Mouse (Mus musculus): ENCODE measurements around the gene Mdfi. TPM values are rescaled to one million over a fixed set of nuclear protein-coding genes. Genes with fewer than 3 reads are reported as not detected.

Gene Mdfi
- polyA plus RNA-seq, 1 experiment from 2014 or later: 13.9 TPM

GRCm38 (mm10) chr17:47782486-47782885 is 52.0 kb downstream of the Mdfi start:
- Histone ChIP-seq H3K9me3 (ENCODE audit: low read length) (no peaks in the 10 kb centered on the region), H3K9ac (replicated peaks; ENCODE audit: low read length) (no peak overlapping the region), H3K27me3 (ENCODE audit: insufficient read depth, low read length) (peaks cover 4% of the 10 kb centered on the region; the same call in 1 of the 2 replicates), H3K27ac (ENCODE audit: low read length) (no peak overlapping the region), H3K4me3 (ENCODE audit: low read length) (no peak overlapping the region), H3K36me3 (ENCODE audit: insufficient read depth, low read length) (no peaks in the 10 kb centered on the region), H3K4me1 (ENCODE audit: insufficient read depth, low read length) (no peaks in the 10 kb centered on the region), H3K4me2 (replicated peaks; ENCODE audit: low read depth, low read length) (no peak overlapping the region)
- ATAC-seq (ENCODE audit: low FRiP score, low TSS enrichment): no peak
- WGBS: 75% methylated on average over 3 of the region's 3 CpGs

GRCm38 (mm10) chr17:47780470-47780869 is 54.0 kb downstream of the Mdfi start:
- Histone ChIP-seq H3K9ac (replicated peaks; ENCODE audit: low read length) (no peak overlapping the region), H3K9me3 (ENCODE audit: low read length) (no peaks in the 10 kb centered on the region), H3K4me1 (ENCODE audit: insufficient read depth, low read length) (no peaks in the 10 kb centered on the region), H3K27me3 (ENCODE audit: insufficient read depth, low read length) (no peaks in the 10 kb centered on the region), H3K4me3 (ENCODE audit: low read length) (no peak overlapping the region), H3K4me2 (replicated peaks; ENCODE audit: low read depth, low read length) (no peak overlapping the region), H3K27ac (ENCODE audit: low read length) (no peak overlapping the region), H3K36me3 (ENCODE audit: insufficient read depth, low read length) (no peaks in the 10 kb centered on the region)
- WGBS: 77% methylated on average over 10 of the region's 10 CpGs
- no peak for ATAC-seq (ENCODE audit: low FRiP score, low TSS enrichment)

GRCm38 (mm10) chr17:47777141-47777540 is 57.4 kb downstream of the Mdfi start:
- Histone ChIP-seq H3K4me2 (replicated peaks; ENCODE audit: low read depth, low read length) (no peak overlapping the region), H3K4me1 (ENCODE audit: insufficient read depth, low read length) (0 out of 2 replicates have a peak, but pooled peaks cover 5% of the 10 kb centered on the region), H3K9me3 (ENCODE audit: low read length) (peaks cover 2% of the 10 kb centered on the region; the same call in 1 of the 2 replicates), H3K4me3 (ENCODE audit: low read length) (no peak overlapping the region), H3K36me3 (ENCODE audit: insufficient read depth, low read length) (no peaks in the 10 kb centered on the region), H3K9ac (replicated peaks; ENCODE audit: low read length) (no peak overlapping the region), H3K27me3 (ENCODE audit: insufficient read depth, low read length) (no peaks in the 10 kb centered on the region), H3K27ac (ENCODE audit: low read length) (no peak overlapping the region)
- ATAC-seq (ENCODE audit: low FRiP score, low TSS enrichment): no peak
- 35% methylated on average over 2 of the region's 2 CpGs for WGBS

GRCm38 (mm10) chr17:47773604-47774003 is 60.9 kb downstream of the Mdfi start:
- ATAC-seq (ENCODE audit: low FRiP score, low TSS enrichment): 0 out of 2 replicates have a peak, but pooled peaks have one; percentile 35
- Histone ChIP-seq H3K4me3 (ENCODE audit: low read length) (no peak overlapping the region), H3K9me3 (ENCODE audit: low read length) (peaks cover 7% of the 10 kb centered on the region; the same call in 1 of the 2 replicates), H3K9ac (replicated peaks; ENCODE audit: low read length) (no peak overlapping the region; the same call in 1 of the 2 replicates), H3K4me2 (replicated peaks; ENCODE audit: low read depth, low read length) (no peak overlapping the region), H3K4me1 (ENCODE audit: insufficient read depth, low read length) (0 out of 2 replicates have a peak, but pooled peaks cover 10% of the 10 kb centered on the region), H3K27ac (ENCODE audit: low read length) (no peak overlapping the region), H3K27me3 (ENCODE audit: insufficient read depth, low read length) (no peaks in the 10 kb centered on the region), H3K36me3 (ENCODE audit: insufficient read depth, low read length) (no peaks in the 10 kb centered on the region)
- WGBS: 21% methylated on average over 6 of the region's 6 CpGs

- Histone ChIP-seq H3K4me1 (ENCODE audit: insufficient read depth, low read length) (0 out of 2 replicates have a peak, but pooled peaks cover 13% of the 10 kb centered on the region), H3K4me3 (ENCODE audit: low read length) (no peak overlapping the region), H3K27me3 (ENCODE audit: insufficient read depth, low read length) (no peaks in the 10 kb centered on the region; the same call in 1 of the 2 replicates), H3K36me3 (ENCODE audit: insufficient read depth, low read length) (no peaks in the 10 kb centered on the region), H3K4me2 (replicated peaks; ENCODE audit: low read depth, low read length) (no peak overlapping the region), H3K27ac (ENCODE audit: low read length) (no peak overlapping the region), H3K9ac (replicated peaks; ENCODE audit: low read length) (no peak overlapping the region; the same call in 1 of the 2 replicates), H3K9me3 (ENCODE audit: low read length) (peaks cover 7% of the 10 kb centered on the region; the same call in 1 of the 2 replicates)
- ATAC-seq (ENCODE audit: low FRiP score, low TSS enrichment): no peak
- WGBS: 75% methylated on average over 11 of the region's 11 CpGs
These were observed 64.8 kb downstream of the Mdfi start for GRCm38 (mm10) chr17:47769389-47770299.

- Histone ChIP-seq H3K36me3 (ENCODE audit: insufficient read depth, low read length) (no peaks in the 10 kb centered on the region), H3K4me1 (ENCODE audit: insufficient read depth, low read length) (0 out of 2 replicates have a peak, but pooled peaks cover 13% of the 10 kb centered on the region), H3K9me3 (ENCODE audit: low read length) (peaks cover 7% of the 10 kb centered on the region; the same call in 1 of the 2 replicates), H3K27ac (ENCODE audit: low read length) (no peak overlapping the region), H3K4me2 (replicated peaks; ENCODE audit: low read depth, low read length) (no peak overlapping the region), H3K27me3 (ENCODE audit: insufficient read depth, low read length) (no peaks in the 10 kb centered on the region; the same call in 1 of the 2 replicates), H3K9ac (replicated peaks; ENCODE audit: low read length) (no peak overlapping the region; the same call in 1 of the 2 replicates), H3K4me3 (ENCODE audit: low read length) (no peak overlapping the region)
- 41% methylated on average over 12 of the region's 12 CpGs for WGBS
- ATAC-seq (ENCODE audit: low FRiP score, low TSS enrichment): no peak
These were observed 65.7 kb downstream of the Mdfi start for GRCm38 (mm10) chr17:47768707-47769276.

GRCm38 (mm10) chr17:47767456-47768141 is 66.9 kb downstream of the Mdfi start:
- 50% methylated on average over 12 of the region's 17 CpGs for WGBS
- no peak overlapping the region for H3K9ac ChIP-seq (replicated peaks; ENCODE audit: low read length)
- no peak overlapping the region for H3K27ac ChIP-seq (ENCODE audit: low read length)
- H3K27me3 ChIP-seq (ENCODE audit: insufficient read depth, low read length): no peaks in the 10 kb centered on the region; the same call in 1 of the 2 replicates
- H3K4me2 ChIP-seq (replicated peaks; ENCODE audit: low read depth, low read length): no peak overlapping the region
- no peak overlapping the region for H3K4me3 ChIP-seq (ENCODE audit: low read length)
- H3K36me3 ChIP-seq (ENCODE audit: insufficient read depth, low read length): no peaks in the 10 kb centered on the region
- ATAC-seq (ENCODE audit: low FRiP score, low TSS enrichment): no peak
- peaks cover 12% of the 10 kb centered on the region; the same call in 1 of the 2 replicates for H3K4me1 ChIP-seq (ENCODE audit: insufficient read depth, low read length)
- H3K9me3 ChIP-seq (ENCODE audit: low read length): peaks cover 7% of the 10 kb centered on the region; the same call in 1 of the 2 replicates

- no peak overlapping the region for H3K27ac ChIP-seq (ENCODE audit: low read length)
- no peak for ATAC-seq (ENCODE audit: low FRiP score, low TSS enrichment)
These were observed 67.4 kb downstream of the Mdfi start for GRCm38 (mm10) chr17:47767081-47767455.

GRCm38 (mm10) chr17:47766407-47767043 is 68.0 kb downstream of the Mdfi start:
- Histone ChIP-seq H3K9ac (replicated peaks; ENCODE audit: low read length) (no peak overlapping the region), H3K27me3 (ENCODE audit: insufficient read depth, low read length) (no peaks in the 10 kb centered on the region; the same call in 1 of the 2 replicates), H3K4me1 (ENCODE audit: insufficient read depth, low read length) (peaks cover 17% of the 10 kb centered on the region; the same call in 1 of the 2 replicates), H3K4me3 (ENCODE audit: low read length) (no peak overlapping the region), H3K27ac (ENCODE audit: low read length) (no peak overlapping the region), H3K4me2 (replicated peaks; ENCODE audit: low read depth, low read length) (no peak overlapping the region), H3K36me3 (ENCODE audit: insufficient read depth, low read length) (no peaks in the 10 kb centered on the region), H3K9me3 (ENCODE audit: low read length) (no peaks in the 10 kb centered on the region)
- 86% methylated on average over 6 of the region's 6 CpGs for WGBS
- no peak for ATAC-seq (ENCODE audit: low FRiP score, low TSS enrichment)

More at GRCm38 (mm10) chr17:47767081-47767455, 67.4 kb downstream of the Mdfi start:
- H3K4me1 ChIP-seq (ENCODE audit: insufficient read depth, low read length): peaks cover 17% of the 10 kb centered on the region; the same call in 1 of the 2 replicates
- H3K27me3 ChIP-seq (ENCODE audit: insufficient read depth, low read length): no peaks in the 10 kb centered on the region; the same call in 1 of the 2 replicates
- H3K4me2 ChIP-seq (replicated peaks; ENCODE audit: low read depth, low read length): no peak overlapping the region
- H3K9ac ChIP-seq (replicated peaks; ENCODE audit: low read length): no peak overlapping the region
- H3K36me3 ChIP-seq (ENCODE audit: insufficient read depth, low read length): no peaks in the 10 kb centered on the region
- no peak overlapping the region for H3K4me3 ChIP-seq (ENCODE audit: low read length)
- 69% methylated on average over 2 of the region's 2 CpGs for WGBS
- peaks cover 4% of the 10 kb centered on the region; the same call in 1 of the 2 replicates for H3K9me3 ChIP-seq (ENCODE audit: low read length)
